Mouse (Mus musculus) liver, embryonic 12.5 days (tissue): ENCODE results near the gene Pdlim7. TPM values are rescaled to one million over a fixed set of nuclear protein-coding genes. Genes with fewer than 3 reads are reported as not detected.

ENCODE experiments used
- ATAC-seq: fragments of 200-750 bp; cut with Nextera tagmentation; 2 replicates; pipeline ENCODE4 v1.8.0; 2017; ENCODE audit warnings: moderate number of reproducible peaks, mild to moderate bottlenecking, moderate library complexity
- H3K27ac ChIP-seq: fragments of 300-500 bp; sonication (generic); 2 replicates; pipeline ENCODE4 v1.5.1; 2016; ENCODE audit warnings: mild to moderate bottlenecking
- H3K27me3 ChIP-seq: fragments of 300-500 bp; sonication (generic); replicated peaks from 2 replicates; pipeline ENCODE4 v1.6.1; 2016; ENCODE audit warnings: mild to moderate bottlenecking, moderate library complexity
- H3K36me3 ChIP-seq: fragments of 300-500 bp; sonication (generic); 2 replicates; pipeline ENCODE4 v1.6.1; 2016; ENCODE audit warnings: mild to moderate bottlenecking, moderate library complexity
- H3K4me1 ChIP-seq: fragments of 300-500 bp; sonication (generic); 2 replicates; pipeline ENCODE4 v1.6.1; 2016
- H3K4me2 ChIP-seq: fragments of 300-500 bp; sonication (generic); 2 replicates; pipeline ENCODE4 v1.6.1; 2016; ENCODE audit warnings: mild to moderate bottlenecking, moderate library complexity
- H3K4me3 ChIP-seq: fragments of 300-500 bp; sonication (generic); 2 replicates; pipeline ENCODE4 v1.5.1; 2016; ENCODE audit warnings: mild to moderate bottlenecking, moderate library complexity
- H3K9ac ChIP-seq: fragments of 300-500 bp; sonication (generic); 2 replicates; pipeline ENCODE4 v1.6.1; 2016; ENCODE audit warnings: mild to moderate bottlenecking, moderate library complexity
- H3K9me3 ChIP-seq: fragments of 300-500 bp; sonication (generic); replicated peaks from 2 replicates; pipeline ENCODE4 v1.6.1; 2016; ENCODE audit warnings: mild to moderate bottlenecking, moderate library complexity
- WGBS: fragments of 180-500 bp; shearing (Covaris S2); methylation state at CpG from one replicate; pipeline ENCODE4 v1.1.7; 2016; ENCODE audit not compliant: insufficient replicate concordance; 5-methylcytosine and 5-hydroxymethylcytosine counted together
- polyA plus RNA-seq: library from polyadenylated mRNA; unstranded; fragments of >200 nt; fragmentation: Nextera tagmentation; extraction: Ambion mirVana; gene quantifications from 2 replicates; pipeline ENCODE4 v1.2.1, GENCODE M21; 2016

The Pdlim7 gene
- polyA plus RNA-seq, 1 experiment from 2014 or later: 44.3 TPM

DNA sequence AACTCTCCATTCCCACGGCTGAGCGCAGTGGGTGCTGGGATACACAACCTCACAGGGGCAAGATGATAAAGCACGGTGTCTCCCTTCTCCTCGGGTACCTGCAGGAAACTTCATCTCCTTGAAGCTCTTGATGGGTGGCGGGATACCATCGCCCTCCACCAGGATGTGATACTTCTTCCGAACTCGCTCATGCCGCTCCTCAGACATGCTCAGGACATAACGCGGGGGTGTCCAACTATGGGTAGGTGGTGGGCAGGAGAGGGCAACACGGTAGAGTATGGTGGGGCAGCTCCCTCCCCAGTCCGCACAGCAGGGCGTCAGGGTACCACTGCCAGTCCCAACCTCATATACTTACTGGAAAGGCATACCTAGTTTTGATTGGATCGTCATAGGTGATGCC lies 21.7 kb upstream of the Pdlim7 start:
- peak overlapping the region; percentile 86; the same call in 1 of the 2 replicates for H3K4me3 ChIP-seq
- H3K27me3 ChIP-seq: no peaks in the 10 kb centered on the region
- ATAC-seq: no peak
- H3K9me3 ChIP-seq: no peaks in the 10 kb centered on the region
- H3K27ac ChIP-seq: no peak overlapping the region
- peak overlapping the region; percentile 95 for H3K4me2 ChIP-seq
- H3K36me3 ChIP-seq: peaks cover 66% of the 10 kb centered on the region
- 81% methylated on average over 15 of the region's 15 CpGs for WGBS
- H3K4me1 ChIP-seq: peaks cover 26% of the 10 kb centered on the region
- no peak overlapping the region for H3K9ac ChIP-seq

DNA sequence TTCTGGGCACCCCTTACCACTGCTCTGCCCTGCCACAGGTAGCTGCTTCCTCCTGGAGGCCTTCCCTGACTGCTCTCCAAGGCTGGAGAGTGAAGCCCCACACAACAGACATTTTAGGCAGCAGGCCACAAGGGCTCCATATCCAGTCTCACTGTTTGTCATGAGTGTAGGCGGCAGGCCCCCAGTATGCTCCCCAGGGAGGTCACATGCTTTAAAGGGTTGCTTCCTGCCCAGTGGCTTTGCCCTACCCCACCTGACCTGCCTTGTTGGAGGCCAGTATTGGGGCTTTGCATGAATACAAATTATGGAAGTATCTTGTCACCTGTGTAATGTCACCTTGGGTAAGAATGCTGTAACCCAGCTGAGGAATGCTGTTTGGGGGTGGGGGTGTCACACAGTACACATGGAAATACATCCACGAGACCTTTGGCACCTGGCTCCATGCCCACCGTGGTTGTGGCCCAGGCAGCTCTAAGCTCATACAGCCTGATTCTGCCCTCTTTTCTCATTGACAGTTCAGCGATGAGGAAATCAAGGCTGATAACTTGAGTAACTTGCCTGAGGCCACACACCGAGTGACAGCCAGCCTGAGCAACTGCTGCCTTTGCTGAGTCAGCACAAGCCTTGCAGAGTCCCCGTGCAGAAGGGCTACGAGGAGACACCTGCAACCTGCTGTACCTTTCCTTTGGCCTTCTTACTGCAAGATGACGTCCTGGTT lies 15.9 kb upstream of the Pdlim7 start, which contains the start of gene Dok3:
Dok3 (minus strand) TSS at position 99 of the 718 bp plus-strand sequence.
- Histone ChIP-seq H3K4me3 (0 out of 2 replicates have a peak within 1 kb of the TSS, but pooled peaks have one; percentile 11), H3K27me3 (no peaks in the 10 kb centered on the region), H3K27ac (peak within 1 kb of the TSS; percentile 67), H3K4me1 (peaks cover 37% of the 10 kb centered on the region), H3K36me3 (peaks cover 52% of the 10 kb centered on the region), H3K9me3 (no peaks in the 10 kb centered on the region), H3K9ac (peak within 1 kb of the TSS; percentile 45; the same call in 1 of the 2 replicates), H3K4me2 (peak within 1 kb of the TSS; percentile 21)
- no peak for ATAC-seq
- WGBS: 54% methylated on average over 8 of the region's 8 CpGs

DNA sequence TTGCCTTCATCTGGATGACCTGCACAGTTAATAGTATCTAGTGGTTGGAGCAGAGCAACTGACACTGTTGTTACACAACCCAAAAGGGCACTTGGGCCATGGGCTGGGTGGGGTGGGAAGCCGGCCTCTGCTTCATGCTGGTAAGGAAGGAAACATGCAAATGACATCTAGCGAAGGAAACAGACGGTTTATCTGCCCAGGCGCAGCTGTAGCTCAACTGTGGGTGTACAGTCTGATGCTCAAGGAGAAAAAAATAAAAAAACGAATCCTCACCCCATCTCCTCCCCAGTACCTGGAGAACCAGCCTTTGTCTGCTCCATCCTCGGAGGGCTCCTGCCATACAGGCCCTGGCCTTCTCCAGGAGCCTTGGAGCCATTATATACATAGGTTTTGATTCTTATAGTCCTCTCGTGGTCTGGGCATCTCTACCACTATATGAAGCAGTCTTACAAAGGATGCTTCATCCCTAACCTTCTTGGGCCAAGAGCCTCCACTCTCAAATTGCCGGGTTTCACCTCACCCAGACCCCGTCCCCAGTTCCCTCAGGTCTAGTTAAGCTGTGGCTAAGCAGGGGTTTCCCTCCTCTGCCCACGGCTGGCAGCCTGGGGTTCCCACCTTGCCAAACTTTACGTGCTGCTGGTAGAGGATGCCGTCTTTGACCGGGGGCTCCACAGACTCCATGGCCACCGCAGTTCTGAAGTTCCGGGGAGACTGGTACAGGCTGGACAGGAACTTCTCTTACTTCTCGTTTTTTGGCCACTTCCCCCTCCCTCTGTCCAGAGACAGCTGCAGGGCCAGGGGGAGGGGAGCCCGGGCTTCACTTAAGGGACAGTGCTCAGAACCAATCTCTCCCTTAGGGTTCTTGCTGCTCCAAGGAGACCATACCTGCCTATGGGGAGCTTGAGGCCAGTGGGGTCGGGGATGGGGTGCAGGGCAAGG lies 14.6 kb upstream of the Pdlim7 start:
- H3K9me3 ChIP-seq: no peaks in the 10 kb centered on the region
- H3K4me3 ChIP-seq: 0 out of 2 replicates have a peak overlapping the region, but pooled peaks have one; percentile 11
- peak overlapping the region; percentile 45; the same call in 1 of the 2 replicates for H3K9ac ChIP-seq
- H3K4me1 ChIP-seq: peaks cover 44% of the 10 kb centered on the region
- 24% methylated on average over 18 of the region's 18 CpGs for WGBS
- peaks cover 46% of the 10 kb centered on the region for H3K36me3 ChIP-seq
- ATAC-seq: peak; percentile 53
- peak overlapping the region; percentile 73 for H3K27ac ChIP-seq
- H3K27me3 ChIP-seq: no peaks in the 10 kb centered on the region
- peak overlapping the region; percentile 21 for H3K4me2 ChIP-seq

DNA sequence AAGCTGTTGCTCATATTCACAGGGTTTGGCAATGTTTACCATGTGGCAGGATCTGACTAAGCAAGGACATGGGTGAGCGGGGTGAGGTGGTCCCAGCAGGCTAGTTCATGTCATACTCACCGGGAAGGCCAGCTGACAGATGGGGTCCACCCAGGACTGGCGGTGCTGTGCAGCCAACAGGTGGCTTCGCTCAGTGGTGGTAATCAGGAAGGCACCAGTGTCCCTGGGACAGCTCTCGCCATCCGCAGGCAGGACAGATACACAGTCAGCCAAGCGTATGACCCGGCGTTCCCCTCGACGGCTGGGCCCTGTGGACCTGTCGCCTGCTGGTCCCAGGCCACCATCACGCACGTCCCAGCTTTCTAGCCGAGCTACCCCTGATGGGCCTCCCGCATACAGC lies 13.7 kb upstream of the Pdlim7 start:
- H3K36me3 ChIP-seq: peaks cover 39% of the 10 kb centered on the region
- WGBS: 72% methylated on average over 16 of the region's 16 CpGs
- 0 out of 2 replicates have a peak, but pooled peaks have one; percentile 1 for ATAC-seq
- H3K4me1 ChIP-seq: peaks cover 48% of the 10 kb centered on the region
- H3K9ac ChIP-seq: no peak overlapping the region
- H3K4me2 ChIP-seq: peak overlapping the region; percentile 21
- H3K4me3 ChIP-seq: 0 out of 2 replicates have a peak overlapping the region, but pooled peaks have one; percentile 11
- H3K9me3 ChIP-seq: no peaks in the 10 kb centered on the region
- H3K27ac ChIP-seq: peak overlapping the region; percentile 73
- no peaks in the 10 kb centered on the region for H3K27me3 ChIP-seq

DNA sequence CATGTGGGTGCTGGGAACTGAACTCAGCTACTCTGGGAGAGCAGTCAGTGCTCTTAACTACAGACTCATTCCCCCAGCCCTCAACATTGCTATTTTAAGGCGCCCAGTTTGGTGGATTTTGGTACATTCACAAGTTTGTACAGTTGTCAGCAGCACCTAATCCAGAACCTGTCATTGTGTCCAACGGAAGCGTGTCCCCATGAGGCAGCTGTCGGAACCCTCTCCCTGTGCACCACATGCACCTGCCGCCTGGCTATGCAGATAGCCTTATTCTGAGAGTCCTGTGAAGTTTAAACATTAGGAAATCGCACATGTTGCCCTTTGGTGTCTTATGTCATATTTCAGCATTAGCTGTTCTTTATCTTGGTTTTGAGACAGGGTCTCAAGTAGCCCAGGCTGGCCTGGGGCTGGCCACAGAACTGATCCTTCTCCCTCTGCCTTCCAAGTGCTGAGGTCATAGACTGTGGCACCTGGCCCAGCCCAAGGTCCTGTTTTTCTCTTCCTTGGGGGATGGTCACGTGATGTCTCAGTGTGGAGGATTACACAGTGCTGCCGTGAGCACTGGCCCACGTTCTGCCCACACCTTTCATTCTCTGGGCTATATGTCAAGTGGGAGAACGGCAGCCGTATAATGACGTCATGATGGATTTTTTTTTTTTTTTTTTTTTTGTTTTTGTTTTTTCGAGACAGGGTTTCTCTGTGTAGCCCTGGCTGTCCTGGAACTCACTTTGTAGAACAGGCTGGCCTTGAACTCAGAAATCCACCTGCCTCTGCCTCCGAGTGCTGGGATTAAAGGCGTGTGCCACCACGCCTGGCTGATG lies 12.5 kb upstream of the Pdlim7 start:
- H3K4me2 ChIP-seq: no peak overlapping the region
- no peaks in the 10 kb centered on the region for H3K9me3 ChIP-seq
- peaks cover 26% of the 10 kb centered on the region for H3K36me3 ChIP-seq
- H3K4me3 ChIP-seq: no peak overlapping the region
- ATAC-seq: no peak
- WGBS: 70% methylated on average over 16 of the region's 16 CpGs
- peaks cover 48% of the 10 kb centered on the region for H3K4me1 ChIP-seq
- no peaks in the 10 kb centered on the region; the same call in 1 of the 2 replicates for H3K27me3 ChIP-seq
- H3K9ac ChIP-seq: no peak overlapping the region
- H3K27ac ChIP-seq: no peak overlapping the region

GRCm38 (mm10) chr13:55523951-55524600 lies 10.6 kb upstream of the Pdlim7 start:
- H3K36me3 ChIP-seq: peaks cover 7% of the 10 kb centered on the region
- peaks cover 3% of the 10 kb centered on the region; the same call in 1 of the 2 replicates for H3K27me3 ChIP-seq
- 0 out of 2 replicates have a peak overlapping the region, but pooled peaks have one; percentile 12 for H3K27ac ChIP-seq
- WGBS: 82% methylated on average over 23 of the region's 23 CpGs
- no peak overlapping the region for H3K9ac ChIP-seq
- H3K4me3 ChIP-seq: no peak overlapping the region
- no peaks in the 10 kb centered on the region for H3K9me3 ChIP-seq
- peaks cover 35% of the 10 kb centered on the region for H3K4me1 ChIP-seq
- no peak overlapping the region for H3K4me2 ChIP-seq
- ATAC-seq: no peak

DNA sequence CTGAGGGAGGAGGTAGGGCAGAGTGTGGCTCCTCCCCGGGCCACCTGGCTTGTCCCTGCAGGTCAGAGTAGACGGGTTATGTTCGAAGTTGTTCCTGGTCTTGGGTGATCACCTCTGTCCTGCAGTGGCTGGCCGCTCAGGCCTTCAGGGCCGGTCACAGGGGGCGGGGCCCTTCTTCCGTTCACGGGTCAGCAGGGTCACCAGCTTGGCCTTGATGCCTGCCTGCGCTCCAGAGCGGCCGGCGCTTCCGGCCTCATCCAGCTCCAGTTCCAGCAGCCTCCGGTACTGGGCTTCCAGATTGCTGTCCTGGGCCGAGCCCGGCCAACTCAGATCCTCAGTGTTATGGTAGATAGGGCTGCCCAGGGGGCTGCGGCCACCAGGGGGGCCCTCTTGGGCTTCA lies 9.8 kb upstream of the Pdlim7 start:
- H3K27me3 ChIP-seq: peaks cover 3% of the 10 kb centered on the region; the same call in 1 of the 2 replicates
- H3K4me3 ChIP-seq: no peak overlapping the region
- H3K9me3 ChIP-seq: no peaks in the 10 kb centered on the region
- H3K4me2 ChIP-seq: no peak overlapping the region
- H3K9ac ChIP-seq: no peak overlapping the region
- peak; percentile 44; the same call in 1 of the 2 replicates for ATAC-seq
- H3K27ac ChIP-seq: no peak overlapping the region
- peaks cover 27% of the 10 kb centered on the region for H3K4me1 ChIP-seq
- 71% methylated on average over 17 of the region's 17 CpGs for WGBS
- H3K36me3 ChIP-seq: peaks cover 6% of the 10 kb centered on the region; the same call in 1 of the 2 replicates

- H3K36me3 ChIP-seq: peaks cover 6% of the 10 kb centered on the region; the same call in 1 of the 2 replicates
- H3K27ac ChIP-seq: no peak overlapping the region
- WGBS: 69% methylated on average over 8 of the region's 8 CpGs
- no peak; the same call in 1 of the 2 replicates for ATAC-seq
- no peaks in the 10 kb centered on the region for H3K9me3 ChIP-seq
- no peak overlapping the region for H3K4me2 ChIP-seq
- peaks cover 22% of the 10 kb centered on the region for H3K4me1 ChIP-seq
- peaks cover 6% of the 10 kb centered on the region; the same call in 1 of the 2 replicates for H3K27me3 ChIP-seq
- no peak overlapping the region for H3K9ac ChIP-seq
- no peak overlapping the region for H3K4me3 ChIP-seq
Measured at GRCm38 (mm10) chr13:55522730-55523129, 9.3 kb upstream of the Pdlim7 start.

- H3K4me1 ChIP-seq: 0 out of 2 replicates have a peak, but pooled peaks cover 14% of the 10 kb centered on the region
- 52% methylated on average over 4 of the region's 4 CpGs for whole genome bisulfite sequencing
Measured at GRCm38 (mm10) chr13:55519606-55520005, 6.1 kb upstream of the Pdlim7 start.

DNA sequence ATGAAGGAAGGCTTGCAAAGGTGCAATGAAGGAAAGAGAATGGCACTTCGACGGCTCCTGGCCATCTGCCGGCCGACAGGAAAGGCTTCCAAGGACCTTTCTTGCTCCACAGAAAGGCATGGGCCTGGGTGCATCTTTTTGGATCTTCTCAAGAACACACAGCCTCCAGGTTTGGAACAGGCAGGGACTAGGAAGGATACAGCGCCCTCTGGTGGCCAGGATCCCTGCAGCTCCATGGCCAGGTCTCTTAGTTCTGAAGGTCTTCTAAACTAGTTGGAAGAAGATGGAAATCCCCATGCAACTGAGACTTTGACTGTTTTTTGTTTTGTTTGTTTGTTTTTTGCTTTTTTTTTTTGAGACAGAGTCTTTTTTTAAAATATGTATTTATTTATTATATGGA lies 3.5 kb upstream of the Pdlim7 start:
- no peaks in the 10 kb centered on the region for H3K36me3 ChIP-seq
- ATAC-seq: no peak
- H3K27ac ChIP-seq: no peak overlapping the region
- WGBS: 3% methylated on average over 5 of the region's 5 CpGs
- peaks cover 20% of the 10 kb centered on the region for H3K4me1 ChIP-seq
- H3K27me3 ChIP-seq: peaks cover 26% of the 10 kb centered on the region
- H3K9me3 ChIP-seq: no peaks in the 10 kb centered on the region
- no peak overlapping the region for H3K9ac ChIP-seq
- no peak overlapping the region for H3K4me3 ChIP-seq
- no peak overlapping the region for H3K4me2 ChIP-seq

More at GRCm38 (mm10) chr13:55519606-55520005, 6.1 kb upstream of the Pdlim7 start:
- Histone ChIP-seq H3K9me3 (no peaks in the 10 kb centered on the region), H3K27me3 (peaks cover 19% of the 10 kb centered on the region), H3K4me3 (no peak overlapping the region), H3K27ac (no peak overlapping the region), H3K36me3 (peaks cover 6% of the 10 kb centered on the region; the same call in 1 of the 2 replicates), H3K4me2 (no peak overlapping the region), H3K9ac (no peak overlapping the region)
- no peak for ATAC-seq
